Mouse (Mus musculus): ENCODE measurements around the gene Rpl27. TPM values are rescaled to one million over a fixed set of nuclear protein-coding genes. Genes with fewer than 3 reads are reported as not detected.

The Rpl27 gene
- total and polyA plus RNA-seq, 3 experiments: 909 to 5,728 (median 3,039) TPM

GRCm38 (mm10) chr11:101462141-101462540, 20.0 kb downstream of the Rpl27 start:
- in situ Hi-C loops (cut with MboI; ENCODE audit: low pct_ligation_motif_present, low pct_unique_long_range_greater_than_20kb, low sequenced_read_pairs): no loop called here
- Histone ChIP-seq H3K4me1 (ENCODE audit: control insufficient read depth in 1 of 2, insufficient read depth in 2 of 2) (peaks cover 21 to 56% of the 10 kb centered on the region in 2 experiments), H3K9me3 (replicated peaks; ENCODE audit: low read length) (no peaks in the 10 kb centered on the region), H3K27ac (ENCODE audit: insufficient read depth, low read depth) (no peak overlapping the region), H3K36me3 (replicated peaks in 1 of 2; ENCODE audit: control insufficient read depth in 1 of 2, insufficient read depth in 1 of 2, low read length in 1 of 2) (peaks cover 41 to 53% of the 10 kb centered on the region in 2 experiments), H3K4me3 (replicated peaks in 1 of 3; ENCODE audit: low read depth in 2 of 3, low read length in 2 of 3, poor library complexity in 1 of 3) (no peak overlapping the region), H3K4me2 (ENCODE audit: insufficient read depth, low read depth, poor library complexity, severe bottlenecking) (no peak overlapping the region), H3K9ac (ENCODE audit: insufficient read depth, low read depth) (no peak overlapping the region), H3K27me3 (replicated peaks) (peaks cover 6% of the 10 kb centered on the region), H3K79me2 (replicated peaks; ENCODE audit: control insufficient read depth, extremely low read depth, insufficient read depth, poor library complexity, severe bottlenecking) (no peaks in the 10 kb centered on the region)
- dilution Hi-C loops (cut with MboI; ENCODE audit: extremely low pct_ligation_motif_present, extremely low pct_unique_long_range_greater_than_20kb, low sequenced_read_pairs): no loop called here
- TF ChIP-seq GABPA (IDR thresholded peaks at IDR 0.05; ENCODE audit: insufficient replicate concordance, low read depth, low read length): no peak
- no peak for TF ChIP-seq ZC3H11A (IDR thresholded peaks at IDR 0.05; ENCODE audit: low read depth, low read length)
- TF ChIP-seq MEF2A (IDR thresholded peaks at IDR 0.05; ENCODE audit: borderline replicate concordance, low read depth, low read length): no peak
- no peak for TF ChIP-seq HCFC1 (IDR thresholded peaks at IDR 0.05; ENCODE audit: low read depth, low read length)
- TF ChIP-seq USF2 (conservative IDR thresholded peaks at IDR 0.05; ENCODE audit: low read depth, low read length): no peak
- no peak for TF ChIP-seq SIN3A (IDR thresholded peaks at IDR 0.05; ENCODE audit: low read length)
- TF ChIP-seq MAZ (IDR thresholded peaks at IDR 0.05; ENCODE audit: low read depth, low read length): no peak
- TF ChIP-seq RAD21 (IDR thresholded peaks at IDR 0.05; ENCODE audit: low read depth, low read length): no peak
- no peak for TF ChIP-seq JUN (IDR thresholded peaks at IDR 0.05; ENCODE audit: insufficient read depth, low read depth, low read length)
- TF ChIP-seq IRF4 (IDR thresholded peaks at IDR 0.05; ENCODE audit: low read depth, low read length): no peak
- DNase-seq (ENCODE audit: extremely low read depth): no peak

DNA sequence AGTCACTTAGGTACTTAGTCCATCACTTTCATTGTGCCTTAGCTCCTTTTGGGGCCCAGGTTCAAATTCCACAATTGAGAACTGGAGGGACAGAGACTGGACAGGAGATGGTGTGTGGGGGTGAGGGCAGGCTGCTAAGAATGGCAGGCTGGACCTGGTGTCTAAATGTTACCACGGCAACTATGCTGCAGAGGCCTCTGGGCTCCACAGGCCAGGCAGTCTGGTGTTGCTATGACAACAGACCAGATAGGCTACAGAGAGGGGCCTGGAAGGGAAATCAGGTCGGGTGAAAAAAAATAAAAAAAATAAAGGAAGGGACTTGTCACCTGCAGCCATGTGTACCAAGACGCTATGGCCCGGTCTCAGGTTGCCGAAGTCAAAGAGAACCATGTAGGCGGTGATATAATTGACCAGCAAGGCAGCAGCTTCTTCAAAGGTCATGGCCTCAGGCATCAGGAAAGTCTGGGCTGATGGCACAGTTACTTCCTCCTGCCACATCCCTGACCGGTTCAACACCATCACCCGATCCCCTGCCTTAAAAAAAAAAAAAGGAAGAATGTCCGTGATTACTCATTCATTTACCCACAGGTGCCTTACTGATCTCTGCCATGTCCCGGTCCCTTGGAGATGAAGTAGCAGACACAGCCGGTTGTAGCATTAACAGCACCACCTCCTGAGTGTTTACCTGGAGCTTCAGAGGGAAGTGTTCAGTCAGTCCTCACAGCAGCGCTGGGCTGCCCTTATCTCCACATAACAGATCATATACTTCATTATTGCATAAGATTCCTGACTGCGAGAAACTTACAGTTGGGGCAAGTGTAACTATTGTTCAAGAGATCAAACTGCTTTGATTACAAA, 20.7 kb downstream of the Rpl27 start:
- peaks cover 21 to 63% of the 10 kb centered on the region in 2 experiments for H3K4me1 ChIP-seq (ENCODE audit: control insufficient read depth in 1 of 2, insufficient read depth in 2 of 2)

More for the DNA sequence above, 20.7 kb downstream of the Rpl27 start:
- TF ChIP-seq ZMIZ1 (IDR thresholded peaks at IDR 0.05; ENCODE audit: low read depth, low read length) (0 out of 2 replicates have a peak, but pooled peaks have one; percentile 29), TCF12 (IDR thresholded peaks at IDR 0.05; ENCODE audit: low read depth, low read length) (peak; percentile 38; the same call in 1 of the 2 replicates), NRF1 (IDR thresholded peaks at IDR 0.05; ENCODE audit: low read depth, low read length) (no peak), CHD2 (IDR thresholded peaks at IDR 0.05; ENCODE audit: low read length) (no peak), ZNF384 (IDR thresholded peaks at IDR 0.05; ENCODE audit: low read depth, low read length) (peak; percentile 92), IRF4 (IDR thresholded peaks at IDR 0.05; ENCODE audit: low read depth, low read length) (0 out of 2 replicates have a peak, but pooled peaks have one; percentile 35), MXI1 (IDR thresholded peaks at IDR 0.05; ENCODE audit: low read depth, low read length) (peak; percentile 68), MAX (IDR thresholded peaks at IDR 0.05; ENCODE audit: low read length) (no peak), BHLHE40 (IDR thresholded peaks at IDR 0.05; ENCODE audit: low read depth, low read length) (peak; percentile 67), EP300 (IDR thresholded peaks at IDR 0.05; ENCODE audit: low read length) (peak; percentile 72), JUND (conservative IDR thresholded peaks at IDR 0.05; ENCODE audit: low read depth, low read length) (peak; percentile 69)
- no peak overlapping the region for H3K27ac ChIP-seq (ENCODE audit: insufficient read depth, low read depth)
- H3K79me2 ChIP-seq (replicated peaks; ENCODE audit: control insufficient read depth, extremely low read depth, insufficient read depth, poor library complexity, severe bottlenecking): no peaks in the 10 kb centered on the region
- in situ Hi-C loops (cut with MboI; ENCODE audit: low pct_ligation_motif_present, low pct_unique_long_range_greater_than_20kb, low sequenced_read_pairs) (no loop called here), dilution Hi-C loops (cut with MboI; ENCODE audit: extremely low pct_ligation_motif_present, extremely low pct_unique_long_range_greater_than_20kb, low sequenced_read_pairs) (no loop called here)
- no peak overlapping the region; the same call in 1 of the 2 replicates for H3K4me2 ChIP-seq (ENCODE audit: insufficient read depth, low read depth, poor library complexity, severe bottlenecking)
- no peaks in the 10 kb centered on the region for H3K9me3 ChIP-seq (replicated peaks; ENCODE audit: low read length)
- peak; percentile 79 for DNase-seq (ENCODE audit: extremely low read depth)
- H3K36me3 ChIP-seq (replicated peaks in 1 of 2; ENCODE audit: control insufficient read depth in 1 of 2, insufficient read depth in 1 of 2, low read length in 1 of 2): peaks cover 34 to 46% of the 10 kb centered on the region in 2 experiments
- no peak overlapping the region for H3K9ac ChIP-seq (ENCODE audit: insufficient read depth, low read depth)
- no peak overlapping the region for H3K4me3 ChIP-seq (replicated peaks in 1 of 3; ENCODE audit: low read depth in 2 of 3, low read length in 2 of 3, poor library complexity in 1 of 3)
- peaks cover 11% of the 10 kb centered on the region for H3K27me3 ChIP-seq (replicated peaks)
